Mouse (Mus musculus) cerebellum, adult 2 months (tissue): Measurements from ENCODE around the gene Aqp12. TPM values are rescaled to one million over a fixed set of nuclear protein-coding genes. Genes with fewer than 3 reads are reported as not detected.
A peak's percentile ranks its signal among the peaks of the same experiment; 100 is the strongest.

Source experiments
- DNase-seq, 2 experiments: peaks; one replicate each; pipeline ENCODE4 v3.0.0; 2021
- H3K27ac ChIP-seq: fragments of 200-500 bp; 2 replicates; pipeline ENCODE4 v1.5.1; 2012; ENCODE audit warnings: low read length, control low read depth, inconsistent platforms; ENCODE audit not compliant: insufficient read depth
- H3K27me3 ChIP-seq: fragments of 200-500 bp; 2 replicates; pipeline ENCODE4 v1.6.1; 2012; ENCODE audit warnings: inconsistent platforms, mild to moderate bottlenecking, low read length, moderate library complexity; ENCODE audit not compliant: control insufficient read depth, insufficient read depth
- H3K4me1 ChIP-seq: fragments of 200-500 bp; 2 replicates; pipeline ENCODE4 v1.6.1; 2011; ENCODE audit warnings: low read length; ENCODE audit not compliant: control insufficient read depth, insufficient read depth
- H3K4me3 ChIP-seq: fragments of 200-500 bp; replicated peaks from 2 replicates; pipeline ENCODE3; 2011; ENCODE audit warnings: mild to moderate bottlenecking, low read depth, low read length, control low read depth; ENCODE audit not compliant: insufficient read depth
- CTCF ChIP-seq: fragments of 200-500 bp; IDR thresholded peaks from 2 replicates; pipeline ENCODE4 v1.5.1; 2011; ENCODE audit warnings: low read depth, mild to moderate bottlenecking, control low read depth, low read length, moderate library complexity, borderline replicate concordance; ENCODE audit not compliant: insufficient read depth
- POLR2A ChIP-seq: fragments of 200-500 bp; IDR thresholded peaks from 2 replicates; pipeline ENCODE4 v1.6.1; 2011; ENCODE audit warnings: low read length, control low read depth, borderline replicate concordance; ENCODE audit not compliant: insufficient read depth
- WGBS: fragments of 180-500 bp; shearing (Covaris S2); methylation state at CpG from one replicate; pipeline ENCODE4 v1.1.7; 2018; 5-methylcytosine and 5-hydroxymethylcytosine counted together
- polyA plus RNA-seq: library from polyadenylated mRNA; depleted of rRNA; stranded (reverse); fragments of >200 nt; gene quantifications from 2 replicates; pipeline ENCODE4 v1.2.3, GENCODE M21; 2012

Aqp12 gene
- polyA plus RNA-seq, 1 experiment = not detected

DNA sequence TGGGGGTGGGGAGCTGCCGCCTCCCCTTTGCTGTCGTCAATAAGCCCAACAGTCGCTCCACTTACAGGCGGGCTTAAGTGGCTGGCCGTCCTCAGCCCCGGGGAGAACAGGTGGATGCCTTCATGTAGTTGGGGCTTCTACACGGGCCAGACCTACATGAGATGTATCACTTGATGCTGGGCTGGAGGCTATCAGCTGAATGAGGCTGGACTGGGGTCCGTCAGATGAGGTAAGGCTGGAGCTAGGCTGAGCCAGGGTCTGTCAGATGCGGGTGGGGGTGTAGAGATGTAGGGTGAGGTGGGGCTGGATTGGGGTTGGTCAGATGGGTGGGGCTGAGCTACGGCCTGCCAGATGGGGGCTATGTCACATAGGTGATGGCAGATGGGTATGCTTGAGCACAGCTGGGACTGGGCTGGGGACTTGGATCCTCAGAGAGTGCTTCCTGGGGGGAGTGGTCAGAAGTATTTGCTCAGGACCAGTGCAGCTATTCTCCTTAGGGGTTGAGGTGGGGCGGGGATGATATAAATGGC, 27.0 kb upstream of the Aqp12 start:
- Histone ChIP-seq H3K4me1 (peaks cover 24% of the 10 kb centered on the region), H3K27me3 (no peaks in the 10 kb centered on the region), H3K4me3 (no peak overlapping the region), H3K27ac (no peak overlapping the region)
- TF ChIP-seq CTCF = no peak
- no peak for DNase-seq
- WGBS = 73% methylated on average over 11 of the region's 11 CpGs

DNA sequence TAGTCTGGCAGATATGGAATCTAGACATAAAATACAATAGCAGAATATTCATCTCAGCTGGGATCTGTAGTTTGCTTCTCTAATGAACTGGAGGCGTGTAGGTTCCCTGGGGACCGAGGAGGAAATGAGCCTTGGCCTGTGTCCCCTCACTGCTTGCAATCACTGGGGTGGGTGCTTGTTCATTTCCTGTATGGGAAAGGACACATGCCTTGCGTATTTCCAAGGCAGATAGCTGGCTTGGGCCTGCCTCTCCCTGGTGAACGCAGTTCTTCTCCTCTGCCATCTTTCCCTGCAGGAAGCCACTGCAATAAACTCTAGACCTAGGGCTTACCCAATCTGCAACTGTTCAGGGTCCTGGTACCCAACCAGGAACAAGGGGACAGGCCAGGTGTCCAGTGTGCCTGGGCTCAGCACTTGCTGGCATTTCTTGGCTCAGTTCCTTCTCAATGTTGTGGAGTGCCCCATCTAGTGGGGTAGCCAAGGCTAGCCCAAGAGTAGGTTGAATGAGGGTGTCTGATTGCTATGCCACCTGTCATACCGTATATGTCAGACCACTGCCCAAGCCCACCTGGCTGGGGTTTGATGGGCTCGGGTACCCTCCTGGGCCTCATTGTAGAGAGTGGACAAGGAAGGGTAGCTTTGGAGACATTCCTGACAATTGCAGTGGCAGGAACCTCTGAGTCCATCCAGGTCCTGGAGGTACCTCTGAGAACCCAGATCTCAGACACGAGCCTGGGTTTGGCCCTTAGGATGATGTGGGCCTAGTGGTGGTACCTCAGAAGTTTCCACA, 24.9 kb upstream of the Aqp12 start:
- H3K4me1 ChIP-seq = peaks cover 20% of the 10 kb centered on the region
- no peak for DNase-seq

DNA sequence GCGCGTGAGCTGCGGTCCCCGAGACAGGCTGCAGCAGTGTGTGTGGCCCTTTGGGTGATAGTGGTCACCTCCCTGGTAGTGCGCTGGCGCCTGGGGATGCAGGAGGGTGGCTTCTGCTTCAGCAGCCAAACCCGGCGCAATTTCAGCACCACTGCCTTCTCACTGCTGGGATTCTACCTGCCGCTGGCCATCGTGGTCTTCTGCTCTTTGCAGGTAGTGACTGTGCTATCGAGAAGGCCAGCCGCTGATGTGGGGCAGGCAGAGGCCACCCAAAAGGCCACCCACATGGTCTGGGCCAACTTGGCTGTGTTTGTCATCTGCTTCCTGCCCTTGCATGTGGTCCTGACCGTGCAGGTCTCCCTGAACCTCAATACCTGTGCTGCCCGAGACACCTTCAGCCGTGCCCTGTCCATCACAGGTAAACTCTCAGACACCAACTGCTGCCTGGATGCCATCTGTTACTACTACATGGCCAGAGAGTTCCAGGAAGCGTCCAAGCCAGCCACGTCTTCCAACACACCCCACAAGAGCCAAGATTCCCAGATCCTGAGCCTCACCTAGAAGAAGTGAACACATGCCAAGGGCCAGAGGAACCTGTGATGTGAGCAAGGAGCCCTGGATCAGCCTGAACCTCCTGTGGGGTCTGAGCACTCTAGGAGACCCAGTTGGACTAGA, 23.1 kb upstream of the Aqp12 start:
- no peak for TF ChIP-seq CTCF
- no peak for TF ChIP-seq POLR2A

More for the DNA sequence above, 24.9 kb upstream of the Aqp12 start:
- TF ChIP-seq POLR2A (no peak), CTCF (no peak)
- no peak overlapping the region for H3K27ac ChIP-seq
- H3K27me3 ChIP-seq = no peaks in the 10 kb centered on the region
- H3K4me3 ChIP-seq = no peak overlapping the region
- WGBS = 72% methylated on average over 7 of the region's 7 CpGs

DNA sequence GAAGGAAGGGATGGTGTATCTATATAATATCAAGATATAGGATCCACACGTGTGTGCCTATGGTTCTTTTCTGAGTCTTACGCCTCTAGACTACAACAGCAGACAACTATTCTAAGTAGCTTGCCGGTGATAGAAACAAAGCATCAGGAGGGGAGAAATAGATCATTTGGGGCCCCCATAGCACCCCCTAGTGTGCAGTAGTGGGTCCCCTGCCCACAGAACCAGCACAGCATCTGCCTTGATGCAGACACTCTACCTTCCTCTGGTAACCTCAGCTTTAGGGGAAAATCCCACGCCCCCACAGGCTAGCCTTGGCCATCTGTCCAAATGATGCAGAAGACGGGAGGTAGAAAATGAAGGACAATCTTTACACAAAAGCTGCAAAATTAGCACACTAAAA, 21.1 kb upstream of the Aqp12 start:
- WGBS = 94% methylated on average over 5 of the region's 5 CpGs
- no peak for DNase-seq

More for the DNA sequence above, 23.1 kb upstream of the Aqp12 start:
- H3K4me1 ChIP-seq = peaks cover 15% of the 10 kb centered on the region
- WGBS = 63% methylated on average over 17 of the region's 17 CpGs
- DNase-seq = peak; percentile 21 to 53
- no peaks in the 10 kb centered on the region for H3K27me3 ChIP-seq
- no peak overlapping the region for H3K27ac ChIP-seq
- H3K4me3 ChIP-seq = no peak overlapping the region

DNA sequence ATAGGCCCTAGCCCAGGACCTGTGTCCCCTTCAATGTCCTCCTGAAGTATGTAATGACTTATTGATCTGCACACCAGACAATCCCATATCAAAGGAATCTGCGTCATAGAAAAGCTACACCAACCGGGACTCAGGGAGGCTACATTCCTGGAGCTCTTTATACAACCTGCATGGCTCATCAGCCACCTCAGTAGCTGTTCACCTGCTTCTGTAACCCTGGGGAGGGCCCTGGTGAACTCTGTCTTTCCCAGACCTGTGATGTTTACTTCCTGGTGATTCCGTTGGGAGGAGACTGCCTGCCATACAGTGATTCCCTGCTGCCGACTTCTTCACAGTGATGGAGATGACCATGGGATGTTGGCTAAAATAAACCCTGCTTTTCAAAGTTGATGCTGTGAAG, 17.2 kb upstream of the Aqp12 start:
- 87% methylated on average over 4 of the region's 4 CpGs for WGBS
- H3K27me3 ChIP-seq = no peaks in the 10 kb centered on the region
- no peak overlapping the region for H3K4me3 ChIP-seq
- no peaks in the 10 kb centered on the region for H3K4me1 ChIP-seq
- no peak for TF ChIP-seq CTCF
- no peak for DNase-seq
- no peak overlapping the region for H3K27ac ChIP-seq

More for the DNA sequence above, 21.1 kb upstream of the Aqp12 start:
- Histone ChIP-seq H3K27ac (no peak overlapping the region), H3K27me3 (no peaks in the 10 kb centered on the region), H3K4me1 (peaks cover 15% of the 10 kb centered on the region), H3K4me3 (no peak overlapping the region)
- TF ChIP-seq POLR2A = no peak

DNA sequence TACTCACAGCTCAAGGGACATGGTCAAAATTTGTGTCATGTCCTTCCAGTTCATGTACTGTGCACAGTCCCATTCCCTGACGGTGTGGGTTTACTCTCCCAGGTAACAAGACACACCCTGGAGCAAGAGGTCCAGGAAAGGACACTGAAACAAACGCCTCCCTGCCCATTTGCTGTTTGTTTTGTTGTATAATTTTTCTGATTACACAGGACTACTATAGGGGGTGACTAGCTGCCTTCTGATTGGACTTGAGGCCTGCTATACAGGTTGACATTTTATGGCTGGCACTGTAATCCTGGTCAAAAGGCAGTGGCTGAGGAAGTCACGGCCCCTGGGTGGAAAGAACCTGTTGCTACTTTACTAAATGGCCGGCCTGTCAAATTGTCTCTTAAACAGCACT, 16.2 kb upstream of the Aqp12 start:
- TF ChIP-seq POLR2A (no peak), CTCF (no peak)
- Histone ChIP-seq H3K4me3 (no peak overlapping the region), H3K27me3 (no peaks in the 10 kb centered on the region), H3K4me1 (no peaks in the 10 kb centered on the region), H3K27ac (no peak overlapping the region)
- whole genome bisulfite sequencing = 79% methylated on average over 4 of the region's 4 CpGs
- no peak for DNase-seq

DNA sequence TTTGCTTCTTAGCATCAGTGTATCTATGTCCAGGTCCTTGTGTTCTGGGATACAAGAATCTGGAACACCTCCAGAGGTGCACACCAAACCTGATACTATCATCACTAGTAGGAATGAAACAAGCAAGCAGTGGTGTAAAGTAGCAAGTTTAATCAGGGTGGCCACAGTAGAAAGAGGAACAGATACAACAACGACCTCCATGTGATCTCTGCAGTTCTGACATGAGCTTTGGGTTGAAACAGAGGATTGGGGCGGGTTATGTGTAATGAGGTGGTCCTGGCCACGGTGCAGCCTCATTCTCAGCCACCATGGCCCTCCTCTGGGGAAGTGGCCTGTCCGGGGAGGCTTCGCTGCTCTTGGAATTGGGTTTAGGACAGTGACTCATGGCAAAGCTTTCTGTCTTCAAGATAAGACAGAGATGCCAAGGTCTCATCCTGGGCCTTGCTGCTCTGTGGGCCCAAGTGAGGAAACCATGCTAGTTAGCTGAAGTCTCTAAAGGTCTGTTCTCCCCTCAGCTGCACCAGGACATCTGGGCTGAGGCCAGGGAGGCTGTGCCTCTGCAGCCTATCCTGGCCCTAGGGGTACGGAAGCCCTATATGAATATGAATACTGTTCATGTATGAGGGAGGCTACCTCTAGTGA, 13.8 kb upstream of the Aqp12 start:
- Histone ChIP-seq H3K4me3 (no peak overlapping the region), H3K27me3 (no peaks in the 10 kb centered on the region), H3K27ac (no peak overlapping the region), H3K4me1 (no peaks in the 10 kb centered on the region)
- 84% methylated on average over 6 of the region's 6 CpGs for WGBS
- no peak for TF ChIP-seq CTCF
- TF ChIP-seq POLR2A = no peak
- DNase-seq = peak in 1 of 2 experiments; percentile 1
